Mouse (Mus musculus) testis, adult 2 months (tissue): ENCODE data around the gene Fam110a.

Experiments used
- CTCF ChIP-seq: fragments of 200-500 bp; IDR thresholded peaks from 2 replicates; pipeline ENCODE4 v1.5.1; 2012; ENCODE audit warnings: low read depth, mild to moderate bottlenecking, inconsistent platforms, low read length, moderate library complexity; ENCODE audit not compliant: control insufficient read depth, insufficient read depth, insufficient replicate concordance
- POLR2A ChIP-seq: fragments of 200-500 bp; IDR thresholded peaks from 2 replicates; pipeline ENCODE4 v1.6.1; 2012; ENCODE audit warnings: low read depth, mild to moderate bottlenecking, inconsistent platforms, low read length, moderate library complexity; ENCODE audit not compliant: control insufficient read depth

DNA sequence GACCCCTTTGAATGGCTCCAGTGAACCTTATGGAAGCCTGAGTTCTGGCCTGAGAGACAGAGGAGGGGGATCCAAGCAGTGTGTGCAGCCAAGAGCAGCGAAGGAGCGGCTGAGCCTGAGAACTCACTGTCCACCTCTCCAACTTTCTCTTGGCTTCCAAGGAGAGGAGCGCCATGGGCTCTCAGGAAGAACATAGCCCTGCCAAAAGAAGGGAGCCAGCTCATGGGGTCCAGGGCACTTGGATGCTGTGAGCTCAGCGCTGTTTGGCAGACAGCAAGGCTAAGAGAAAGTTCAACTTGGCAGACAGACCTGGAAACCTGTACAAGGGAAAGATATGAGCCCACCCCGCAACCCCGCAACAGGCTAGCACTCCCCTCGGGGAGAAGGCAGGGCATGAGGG is 55.7 kb downstream of the Fam110a start:
- TF ChIP-seq POLR2A (no peak), CTCF (no peak)
